Mouse (Mus musculus): Measurements from ENCODE around the gene Mical3. TPM values are rescaled to one million over a fixed set of nuclear protein-coding genes. Genes with fewer than 3 reads are reported as not detected.

Mical3 gene
- polyA plus RNA-seq, 1 experiment from 2014 or later = 11.9 TPM

- no peak for ATAC-seq (ENCODE audit: insufficient number of reproducible peaks, insufficient read depth, low FRiP score, low TSS enrichment)
- Histone ChIP-seq H3K9ac (no peak overlapping the region), H3K4me2 (replicated peaks) (no peak overlapping the region), H3K27ac (no peak overlapping the region), H3K4me3 (no peak overlapping the region), H3K4me1 (no peaks in the 10 kb centered on the region), H3K9me3 (no peaks in the 10 kb centered on the region), H3K36me3 (peaks cover 47% of the 10 kb centered on the region), H3K27me3 (no peaks in the 10 kb centered on the region)
- WGBS = 96% methylated on average over 4 of the region's 4 CpGs
These were observed 112.7 kb downstream of the Mical3 start for GRCm38 (mm10) chr6:121018147-121018546.

- Histone ChIP-seq H3K4me2 (replicated peaks) (no peak overlapping the region), H3K4me1 (no peaks in the 10 kb centered on the region), H3K27me3 (no peaks in the 10 kb centered on the region), H3K4me3 (no peak overlapping the region), H3K9ac (no peak overlapping the region), H3K9me3 (no peaks in the 10 kb centered on the region), H3K27ac (no peak overlapping the region), H3K36me3 (peaks cover 42% of the 10 kb centered on the region)
- 69% methylated on average over 12 of the region's 12 CpGs for WGBS
- no peak for ATAC-seq (ENCODE audit: insufficient number of reproducible peaks, insufficient read depth, low FRiP score, low TSS enrichment)
These were observed 113.3 kb downstream of the Mical3 start for GRCm38 (mm10) chr6:121017436-121018031.

- Histone ChIP-seq H3K4me2 (replicated peaks) (no peak overlapping the region), H3K4me1 (no peaks in the 10 kb centered on the region), H3K9ac (no peak overlapping the region), H3K4me3 (no peak overlapping the region), H3K36me3 (peaks cover 31% of the 10 kb centered on the region), H3K27ac (no peak overlapping the region), H3K27me3 (no peaks in the 10 kb centered on the region), H3K9me3 (no peaks in the 10 kb centered on the region)
- WGBS = 92% methylated on average over 5 of the region's 5 CpGs
- no peak for ATAC-seq (ENCODE audit: insufficient number of reproducible peaks, insufficient read depth, low FRiP score, low TSS enrichment)
These were observed 114.7 kb downstream of the Mical3 start for GRCm38 (mm10) chr6:121016097-121016496.

- no peaks in the 10 kb centered on the region for H3K9me3 ChIP-seq
- no peak overlapping the region for H3K4me3 ChIP-seq
- no peak overlapping the region for H3K4me2 ChIP-seq (replicated peaks)
- ATAC-seq (ENCODE audit: insufficient number of reproducible peaks, insufficient read depth, low FRiP score, low TSS enrichment) = no peak
- H3K4me1 ChIP-seq = no peaks in the 10 kb centered on the region
- peaks cover 14% of the 10 kb centered on the region for H3K36me3 ChIP-seq
- H3K9ac ChIP-seq = no peak overlapping the region
- no peaks in the 10 kb centered on the region for H3K27me3 ChIP-seq
- no peak overlapping the region for H3K27ac ChIP-seq
- WGBS = 76% methylated on average over 11 of the region's 11 CpGs
These were observed 116.5 kb downstream of the Mical3 start for GRCm38 (mm10) chr6:121014339-121014738.

GRCm38 (mm10) chr6:121013750-121014149 lies 117.0 kb downstream of the Mical3 start:
- Histone ChIP-seq H3K4me3 (no peak overlapping the region), H3K27ac (no peak overlapping the region), H3K4me1 (no peaks in the 10 kb centered on the region), H3K9me3 (no peaks in the 10 kb centered on the region), H3K4me2 (replicated peaks) (no peak overlapping the region), H3K9ac (no peak overlapping the region), H3K27me3 (no peaks in the 10 kb centered on the region), H3K36me3 (peaks cover 9% of the 10 kb centered on the region; the same call in 1 of the 2 replicates)
- no peak for ATAC-seq (ENCODE audit: insufficient number of reproducible peaks, insufficient read depth, low FRiP score, low TSS enrichment)
- 40% methylated on average over 9 of the region's 9 CpGs for WGBS

- 78% methylated on average over 11 of the region's 11 CpGs for WGBS
- Histone ChIP-seq H3K27me3 (no peaks in the 10 kb centered on the region), H3K4me2 (replicated peaks) (no peak overlapping the region), H3K4me3 (no peak overlapping the region), H3K9me3 (no peaks in the 10 kb centered on the region), H3K9ac (no peak overlapping the region), H3K4me1 (no peaks in the 10 kb centered on the region; the same call in 1 of the 2 replicates), H3K27ac (no peak overlapping the region), H3K36me3 (peaks cover 8% of the 10 kb centered on the region; the same call in 1 of the 2 replicates)
- no peak for ATAC-seq (ENCODE audit: insufficient number of reproducible peaks, insufficient read depth, low FRiP score, low TSS enrichment)
These were observed 119.1 kb downstream of the Mical3 start for GRCm38 (mm10) chr6:121011709-121012108.

GRCm38 (mm10) chr6:121009651-121010050 lies 121.1 kb downstream of the Mical3 start:
- H3K27ac ChIP-seq = no peak overlapping the region
- no peaks in the 10 kb centered on the region for H3K9me3 ChIP-seq
- peaks cover 12% of the 10 kb centered on the region; the same call in 1 of the 2 replicates for H3K36me3 ChIP-seq
- ATAC-seq (ENCODE audit: insufficient number of reproducible peaks, insufficient read depth, low FRiP score, low TSS enrichment) = no peak
- H3K4me3 ChIP-seq = no peak overlapping the region
- 94% methylated on average over 8 of the region's 8 CpGs for WGBS
- no peaks in the 10 kb centered on the region; the same call in 1 of the 2 replicates for H3K4me1 ChIP-seq
- no peak overlapping the region for H3K9ac ChIP-seq
- H3K4me2 ChIP-seq (replicated peaks) = no peak overlapping the region
- H3K27me3 ChIP-seq = no peaks in the 10 kb centered on the region

- no peaks in the 10 kb centered on the region for H3K9me3 ChIP-seq
- 71% methylated on average over 4 of the region's 4 CpGs for WGBS
- no peak for ATAC-seq (ENCODE audit: insufficient number of reproducible peaks, insufficient read depth, low FRiP score, low TSS enrichment)
These were observed 125.8 kb downstream of the Mical3 start for GRCm38 (mm10) chr6:121004959-121005358.

GRCm38 (mm10) chr6:121002952-121003351 lies 127.8 kb downstream of the Mical3 start:
- WGBS = 60% methylated on average over 3 of the region's 3 CpGs
- Histone ChIP-seq H3K4me1 (peaks cover 9% of the 10 kb centered on the region; the same call in 1 of the 2 replicates), H3K27me3 (no peaks in the 10 kb centered on the region), H3K9ac (no peak overlapping the region), H3K9me3 (no peaks in the 10 kb centered on the region), H3K36me3 (peaks cover 29% of the 10 kb centered on the region; the same call in 1 of the 2 replicates), H3K4me3 (no peak overlapping the region), H3K27ac (no peak overlapping the region), H3K4me2 (replicated peaks) (no peak overlapping the region)
- no peak for ATAC-seq (ENCODE audit: insufficient number of reproducible peaks, insufficient read depth, low FRiP score, low TSS enrichment)

More at GRCm38 (mm10) chr6:121004959-121005358, 125.8 kb downstream of the Mical3 start:
- H3K36me3 ChIP-seq = peaks cover 29% of the 10 kb centered on the region
- H3K4me2 ChIP-seq (replicated peaks) = no peak overlapping the region
- H3K4me3 ChIP-seq = no peak overlapping the region
- H3K27me3 ChIP-seq = no peaks in the 10 kb centered on the region
- no peaks in the 10 kb centered on the region; the same call in 1 of the 2 replicates for H3K4me1 ChIP-seq
- H3K27ac ChIP-seq = no peak overlapping the region
- H3K9ac ChIP-seq = no peak overlapping the region

GRCm38 (mm10) chr6:120999860-121000526 lies 130.8 kb downstream of the Mical3 start:
- WGBS = 84% methylated on average over 8 of the region's 8 CpGs
- Histone ChIP-seq H3K27me3 (no peaks in the 10 kb centered on the region), H3K4me1 (peaks cover 9% of the 10 kb centered on the region; the same call in 1 of the 2 replicates), H3K9me3 (no peaks in the 10 kb centered on the region), H3K4me3 (no peak overlapping the region), H3K4me2 (replicated peaks) (no peak overlapping the region), H3K36me3 (peaks cover 20% of the 10 kb centered on the region; the same call in 1 of the 2 replicates), H3K9ac (no peak overlapping the region), H3K27ac (no peak overlapping the region)
- ATAC-seq (ENCODE audit: insufficient number of reproducible peaks, insufficient read depth, low FRiP score, low TSS enrichment) = no peak

- Histone ChIP-seq H3K27ac (no peak overlapping the region), H3K4me3 (no peak overlapping the region), H3K4me2 (replicated peaks) (no peak overlapping the region), H3K36me3 (peaks cover 20% of the 10 kb centered on the region; the same call in 1 of the 2 replicates), H3K9me3 (no peaks in the 10 kb centered on the region), H3K4me1 (peaks cover 9% of the 10 kb centered on the region; the same call in 1 of the 2 replicates), H3K9ac (peak overlapping the region; percentile 24; the same call in 1 of the 2 replicates), H3K27me3 (no peaks in the 10 kb centered on the region)
- 50% methylated on average over 5 of the region's 5 CpGs for WGBS
- ATAC-seq (ENCODE audit: insufficient number of reproducible peaks, insufficient read depth, low FRiP score, low TSS enrichment) = no peak
These were observed 131.7 kb downstream of the Mical3 start for GRCm38 (mm10) chr6:120999087-120999486.

GRCm38 (mm10) chr6:120996607-120997006 lies 134.2 kb downstream of the Mical3 start:
- Histone ChIP-seq H3K27ac (no peak overlapping the region), H3K4me3 (no peak overlapping the region), H3K9ac (no peak overlapping the region), H3K36me3 (peaks cover 11% of the 10 kb centered on the region; the same call in 1 of the 2 replicates), H3K27me3 (no peaks in the 10 kb centered on the region), H3K4me2 (replicated peaks) (no peak overlapping the region), H3K4me1 (peaks cover 9% of the 10 kb centered on the region; the same call in 1 of the 2 replicates), H3K9me3 (no peaks in the 10 kb centered on the region)
- no peak for ATAC-seq (ENCODE audit: insufficient number of reproducible peaks, insufficient read depth, low FRiP score, low TSS enrichment)
- WGBS = 89% methylated on average over 6 of the region's 6 CpGs

Data from embryonic facial prominence, embryonic 12.5 days (tissue).